Mouse (Mus musculus) ES-Bruce4 (cell line): ENCODE measurements around the gene Kcnc1.

ENCODE experiments used
- CTCF ChIP-seq: IDR thresholded peaks from one replicate; pipeline ENCODE4 v1.8.1; 2011; ENCODE audit warnings: low read depth, low read length
- POLR2A ChIP-seq: IDR thresholded peaks from one replicate; pipeline ENCODE4 v1.8.1; 2011; ENCODE audit warnings: low read length; ENCODE audit not compliant: insufficient read depth

- no peak for TF ChIP-seq CTCF
- no peak for TF ChIP-seq POLR2A
Observed at GRCm38 (mm10) chr7:46412823-46413222, 16.5 kb downstream of the Kcnc1 start.
